Mouse (Mus musculus) hindbrain, embryonic 15.5 days (tissue): ENCODE results near the gene Mast4. TPM values are rescaled to one million over a fixed set of nuclear protein-coding genes. Genes with fewer than 3 reads are reported as not detected.

Experiments
- ATAC-seq: fragments of 200-750 bp; cut with Nextera tagmentation; 2 replicates; pipeline ENCODE4 v1.8.0; 2017; ENCODE audit warnings: low read depth, moderate number of reproducible peaks, moderate TSS enrichment; ENCODE audit not compliant: low FRiP score
- H3K27ac ChIP-seq: fragments of 300-500 bp; sonication (generic); replicated peaks from 2 replicates; pipeline ENCODE4 v1.5.1; 2015; ENCODE audit warnings: mild to moderate bottlenecking, inconsistent platforms
- H3K27me3 ChIP-seq: fragments of 300-500 bp; sonication (generic); 2 replicates; pipeline ENCODE4 v1.6.1; 2015; ENCODE audit warnings: control low read depth, inconsistent platforms
- H3K36me3 ChIP-seq: fragments of 300-500 bp; sonication (generic); 2 replicates; pipeline ENCODE4 v1.6.1; 2015; ENCODE audit warnings: control low read depth, inconsistent platforms
- H3K4me1 ChIP-seq: fragments of 300-500 bp; sonication (generic); replicated peaks from 2 replicates; pipeline ENCODE4 v1.6.1; 2015; ENCODE audit warnings: control low read depth, inconsistent platforms
- H3K4me2 ChIP-seq: fragments of 300-500 bp; sonication (generic); 2 replicates; pipeline ENCODE4 v1.6.1; 2015; ENCODE audit warnings: moderate library complexity, mild to moderate bottlenecking, inconsistent platforms
- H3K4me3 ChIP-seq: fragments of 300-500 bp; sonication (generic); 2 replicates; pipeline ENCODE4 v1.5.1; 2015; ENCODE audit warnings: mild to moderate bottlenecking, inconsistent platforms
- H3K9ac ChIP-seq: fragments of 300-500 bp; sonication (generic); 2 replicates; pipeline ENCODE4 v1.6.1; 2015; ENCODE audit warnings: inconsistent platforms
- H3K9me3 ChIP-seq: fragments of 300-500 bp; sonication (generic); 2 replicates; pipeline ENCODE4 v1.6.1; 2016; ENCODE audit warnings: control low read depth, inconsistent platforms
- WGBS: fragments of 180-500 bp; shearing (Covaris S2); methylation state at CpG from one replicate; pipeline ENCODE4 v1.1.7; 2015; 5-methylcytosine and 5-hydroxymethylcytosine counted together
- polyA plus RNA-seq: library from polyadenylated mRNA; unstranded; fragments of >200 nt; fragmentation: Nextera tagmentation; extraction: Ambion mirVana; gene quantifications from 2 replicates; pipeline ENCODE4 v1.2.1, GENCODE M21; 2015

Gene Mast4
- polyA plus RNA-seq, 1 experiment from 2014 or later: 29.1 TPM

GRCm38 (mm10) chr13:102988976-102989375 is 345.3 kb downstream of the Mast4 start:
- ATAC-seq: no peak
- no peak overlapping the region for H3K4me2 ChIP-seq
- peaks cover 5% of the 10 kb centered on the region; the same call in 1 of the 2 replicates for H3K4me1 ChIP-seq
- WGBS: 90% methylated on average over 4 of the region's 4 CpGs
- no peaks in the 10 kb centered on the region for H3K36me3 ChIP-seq
- H3K27ac ChIP-seq: no peak overlapping the region
- no peak overlapping the region for H3K9ac ChIP-seq
- no peak overlapping the region for H3K4me3 ChIP-seq
- H3K9me3 ChIP-seq: no peaks in the 10 kb centered on the region
- no peaks in the 10 kb centered on the region for H3K27me3 ChIP-seq

GRCm38 (mm10) chr13:102988251-102988895 is 345.9 kb downstream of the Mast4 start:
- Histone ChIP-seq H3K4me2 (no peak overlapping the region), H3K4me1 (peaks cover 5% of the 10 kb centered on the region; the same call in 1 of the 2 replicates), H3K27ac (no peak overlapping the region), H3K9ac (no peak overlapping the region), H3K36me3 (no peaks in the 10 kb centered on the region), H3K27me3 (no peaks in the 10 kb centered on the region), H3K9me3 (no peaks in the 10 kb centered on the region), H3K4me3 (no peak overlapping the region)
- WGBS: 71% methylated on average over 11 of the region's 11 CpGs
- ATAC-seq: no peak

GRCm38 (mm10) chr13:102984550-102984949 is 349.7 kb downstream of the Mast4 start:
- Histone ChIP-seq H3K36me3 (no peaks in the 10 kb centered on the region), H3K4me1 (no peaks in the 10 kb centered on the region), H3K27ac (no peak overlapping the region), H3K9ac (no peak overlapping the region), H3K4me3 (no peak overlapping the region), H3K27me3 (no peaks in the 10 kb centered on the region), H3K9me3 (no peaks in the 10 kb centered on the region), H3K4me2 (no peak overlapping the region)
- ATAC-seq: no peak
- WGBS: 98% methylated on average over 4 of the region's 4 CpGs

GRCm38 (mm10) chr13:102973853-102974252 is 360.4 kb downstream of the Mast4 start:
- no peak overlapping the region for H3K27ac ChIP-seq
- no peaks in the 10 kb centered on the region for H3K27me3 ChIP-seq
- no peak overlapping the region for H3K4me2 ChIP-seq
- H3K36me3 ChIP-seq: no peaks in the 10 kb centered on the region
- H3K9ac ChIP-seq: no peak overlapping the region
- no peak overlapping the region for H3K4me3 ChIP-seq
- no peaks in the 10 kb centered on the region for H3K4me1 ChIP-seq
- ATAC-seq: no peak
- 86% methylated on average over 5 of the region's 5 CpGs for WGBS
- no peaks in the 10 kb centered on the region for H3K9me3 ChIP-seq

GRCm38 (mm10) chr13:102963471-102963870 is 370.8 kb downstream of the Mast4 start:
- no peak for ATAC-seq
- Histone ChIP-seq H3K27ac (no peak overlapping the region), H3K4me3 (no peak overlapping the region), H3K9ac (no peak overlapping the region), H3K9me3 (no peaks in the 10 kb centered on the region), H3K27me3 (no peaks in the 10 kb centered on the region), H3K4me1 (peaks cover 1% of the 10 kb centered on the region), H3K4me2 (no peak overlapping the region), H3K36me3 (no peaks in the 10 kb centered on the region)
- WGBS: 91% methylated on average over 6 of the region's 6 CpGs

GRCm38 (mm10) chr13:102958273-102959270 is 375.7 kb downstream of the Mast4 start:
- peak; percentile 51; the same call in 1 of the 2 replicates for ATAC-seq
- H3K36me3 ChIP-seq: no peaks in the 10 kb centered on the region
- WGBS: 46% methylated on average over 19 of the region's 19 CpGs
- H3K4me2 ChIP-seq: peak overlapping the region; percentile 56
- H3K27ac ChIP-seq: peak overlapping the region; percentile 74
- peaks cover 15% of the 10 kb centered on the region for H3K4me1 ChIP-seq
- no peaks in the 10 kb centered on the region for H3K27me3 ChIP-seq
- H3K9ac ChIP-seq: peak overlapping the region; percentile 23; the same call in 1 of the 2 replicates
- H3K4me3 ChIP-seq: peak overlapping the region; percentile 38
- H3K9me3 ChIP-seq: no peaks in the 10 kb centered on the region

GRCm38 (mm10) chr13:102957508-102958272 is 376.6 kb downstream of the Mast4 start:
- Histone ChIP-seq H3K4me2 (peak overlapping the region; percentile 56), H3K36me3 (no peaks in the 10 kb centered on the region), H3K27ac (peak overlapping the region; percentile 74), H3K4me1 (peaks cover 15% of the 10 kb centered on the region), H3K4me3 (peak overlapping the region; percentile 38), H3K9ac (peak overlapping the region; percentile 23; the same call in 1 of the 2 replicates), H3K27me3 (no peaks in the 10 kb centered on the region), H3K9me3 (no peaks in the 10 kb centered on the region)
- ATAC-seq: peak; percentile 85
- WGBS: 3% methylated on average over 15 of the region's 15 CpGs

- Histone ChIP-seq H3K36me3 (no peaks in the 10 kb centered on the region), H3K9me3 (no peaks in the 10 kb centered on the region), H3K27me3 (no peaks in the 10 kb centered on the region), H3K27ac (no peak overlapping the region), H3K4me3 (no peak overlapping the region), H3K4me2 (no peak overlapping the region), H3K9ac (no peak overlapping the region), H3K4me1 (peaks cover 15% of the 10 kb centered on the region)
- ATAC-seq: no peak
- WGBS: 92% methylated on average over 2 of the region's 2 CpGs
These were observed 378.8 kb downstream of the Mast4 start for GRCm38 (mm10) chr13:102955506-102955905.

GRCm38 (mm10) chr13:102949756-102950155 is 384.5 kb downstream of the Mast4 start:
- H3K9me3 ChIP-seq: no peaks in the 10 kb centered on the region
- 41% methylated on average over 7 of the region's 7 CpGs for WGBS
- no peak for ATAC-seq
- H3K27me3 ChIP-seq: no peaks in the 10 kb centered on the region
- no peak overlapping the region for H3K4me2 ChIP-seq
- H3K4me1 ChIP-seq: peaks cover 14% of the 10 kb centered on the region
- no peaks in the 10 kb centered on the region for H3K36me3 ChIP-seq
- H3K27ac ChIP-seq: 0 out of 2 replicates have a peak overlapping the region, but pooled peaks have one; percentile 9
- no peak overlapping the region for H3K9ac ChIP-seq
- H3K4me3 ChIP-seq: no peak overlapping the region

- Histone ChIP-seq H3K4me2 (no peak overlapping the region), H3K4me3 (no peak overlapping the region), H3K27me3 (no peaks in the 10 kb centered on the region), H3K36me3 (no peaks in the 10 kb centered on the region), H3K9ac (no peak overlapping the region), H3K9me3 (no peaks in the 10 kb centered on the region), H3K27ac (no peak overlapping the region), H3K4me1 (peaks cover 14% of the 10 kb centered on the region)
- 91% methylated on average over 3 of the region's 3 CpGs for WGBS
- no peak for ATAC-seq
These were observed 385.3 kb downstream of the Mast4 start for GRCm38 (mm10) chr13:102948966-102949365.

GRCm38 (mm10) chr13:102947546-102947945 is 386.8 kb downstream of the Mast4 start:
- H3K4me1 ChIP-seq: peaks cover 14% of the 10 kb centered on the region
- H3K27me3 ChIP-seq: no peaks in the 10 kb centered on the region
- H3K4me2 ChIP-seq: no peak overlapping the region
- no peaks in the 10 kb centered on the region for H3K9me3 ChIP-seq
- no peak overlapping the region for H3K27ac ChIP-seq
- H3K4me3 ChIP-seq: no peak overlapping the region
- ATAC-seq: no peak
- no peaks in the 10 kb centered on the region for H3K36me3 ChIP-seq
- H3K9ac ChIP-seq: no peak overlapping the region
- 66% methylated on average over 2 of the region's 2 CpGs for WGBS
